Mouse (Mus musculus) kidney, postnatal 14 days (tissue): ENCODE measurements around the gene Zfp574.

Source experiments
- DNase-seq: peaks from one replicate; pipeline ENCODE4 v3.0.0; 2022; ENCODE audit warnings: mixed read lengths

Zfp574 gene

DNA sequence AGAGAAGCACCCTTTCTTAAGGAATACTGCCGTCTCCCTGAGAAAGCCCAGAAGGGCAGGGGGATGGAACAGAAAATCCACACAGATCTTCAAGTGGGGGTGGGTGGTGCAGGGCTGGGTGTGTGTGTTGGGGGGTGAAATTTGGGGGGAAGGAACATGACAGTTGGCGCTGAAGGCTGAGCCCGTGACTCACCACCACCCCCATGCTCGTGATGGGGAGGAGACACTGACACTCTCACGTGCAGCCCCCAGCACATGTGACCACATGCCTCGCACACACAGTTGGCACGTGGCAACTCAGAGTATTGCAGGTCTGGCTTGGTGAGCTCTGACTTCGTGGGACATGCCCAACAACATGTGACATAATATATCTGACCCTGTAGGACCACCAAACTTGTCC is 1.6 kb downstream of the Zfp574 start:
- no peak for DNase-seq

DNA sequence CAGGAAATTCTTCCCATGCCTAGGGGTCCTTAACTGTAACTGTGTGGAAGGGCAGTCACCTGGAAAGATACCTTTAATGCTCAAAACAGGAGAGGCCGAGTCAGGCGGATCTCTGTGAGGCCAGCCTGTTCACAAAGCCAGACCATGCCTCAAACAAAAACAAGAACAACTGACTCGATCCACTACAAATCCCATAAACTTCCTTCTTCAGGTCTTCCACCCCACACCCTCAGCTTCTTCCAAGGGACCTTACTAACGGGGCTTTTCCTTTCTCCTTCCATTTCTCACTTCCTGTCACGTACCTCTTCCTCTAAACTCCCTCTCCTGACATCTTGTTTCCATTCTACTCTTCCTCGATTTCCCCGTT is 3.9 kb downstream of the Zfp574 start:
- DNase-seq: no peak

DNA sequence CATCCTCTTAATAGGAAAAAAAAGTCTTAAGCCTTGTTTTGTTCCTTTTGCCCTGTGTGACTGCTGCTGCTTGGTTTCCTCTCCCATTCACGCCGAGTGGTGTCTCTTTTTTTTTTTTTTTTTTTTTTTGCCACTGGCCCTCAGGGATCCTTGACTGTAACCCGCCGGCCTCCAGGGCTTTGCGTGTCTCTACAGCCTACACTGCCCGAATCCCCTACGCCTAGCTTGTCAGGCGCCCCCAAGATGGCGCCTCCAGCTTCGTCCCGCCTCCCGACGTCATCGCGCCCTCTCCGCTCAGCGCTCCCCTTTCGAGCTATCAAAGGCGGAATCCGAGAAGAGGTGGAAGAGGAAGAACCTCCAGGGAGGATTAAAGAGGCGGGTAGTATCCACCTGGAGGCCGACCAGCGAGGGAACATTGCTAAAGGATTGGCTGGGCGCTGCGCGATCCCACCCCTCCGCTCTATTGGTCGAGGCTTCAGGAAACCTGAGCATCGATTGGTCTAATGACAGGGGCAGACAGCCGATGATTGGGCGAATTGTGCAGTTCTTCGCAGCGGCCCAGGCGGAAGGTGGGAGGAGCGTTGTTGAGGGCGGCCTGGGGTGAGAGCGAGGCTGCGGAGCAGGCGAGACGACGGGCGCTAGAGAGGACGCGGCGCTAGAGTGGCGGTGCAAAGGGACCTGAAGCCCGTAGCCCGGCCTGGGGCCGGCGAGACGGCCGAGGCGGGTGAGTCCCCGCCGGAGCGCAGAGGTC is 4.5 kb downstream of the Zfp574 start:
- peak; percentile 98 for DNase-seq

DNA sequence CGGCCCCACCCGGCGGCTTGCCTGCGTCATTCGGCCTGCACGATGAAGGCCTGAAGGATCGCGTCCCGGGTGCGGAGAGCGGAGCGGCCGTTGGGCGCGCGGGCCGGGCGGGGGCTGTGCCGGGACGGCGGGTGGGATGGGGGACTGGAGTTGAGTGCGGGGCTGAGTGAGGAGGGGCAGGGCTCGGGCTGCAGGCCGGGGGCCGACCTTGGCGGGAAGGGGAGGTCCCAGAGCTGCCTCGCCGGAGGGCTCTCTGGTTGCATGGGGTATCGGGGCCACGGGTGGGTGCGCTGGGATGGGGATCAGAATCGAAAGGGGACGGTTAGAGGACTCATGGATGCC is 5.0 kb downstream of the Zfp574 start:
- DNase-seq: no peak

DNA sequence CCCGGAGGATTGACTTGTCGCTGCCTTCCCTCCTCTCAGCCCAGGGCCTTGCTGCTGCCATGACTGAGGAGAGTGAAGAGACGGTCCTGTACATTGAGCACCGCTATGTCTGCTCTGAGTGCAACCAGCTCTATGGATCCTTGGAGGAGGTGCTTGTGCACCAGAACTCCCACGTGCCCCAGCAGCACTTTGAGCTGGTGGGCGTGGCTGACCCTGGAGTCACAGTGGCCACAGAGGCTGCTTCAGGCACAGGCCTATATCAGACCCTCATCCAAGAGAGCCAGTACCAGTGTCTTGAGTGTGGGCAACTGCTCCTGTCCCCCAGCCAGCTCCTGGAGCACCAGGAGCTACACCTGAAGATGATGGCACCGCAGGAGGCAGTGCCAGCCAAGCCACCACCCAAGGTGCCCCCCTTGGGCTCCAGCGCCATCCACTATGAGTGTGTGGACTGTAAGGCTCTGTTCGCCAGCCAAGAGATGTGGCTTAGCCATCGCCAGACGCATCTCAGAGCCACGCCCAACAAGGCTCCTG is 7.2 kb downstream of the Zfp574 start:
- DNase-seq: peak; percentile 38

DNA sequence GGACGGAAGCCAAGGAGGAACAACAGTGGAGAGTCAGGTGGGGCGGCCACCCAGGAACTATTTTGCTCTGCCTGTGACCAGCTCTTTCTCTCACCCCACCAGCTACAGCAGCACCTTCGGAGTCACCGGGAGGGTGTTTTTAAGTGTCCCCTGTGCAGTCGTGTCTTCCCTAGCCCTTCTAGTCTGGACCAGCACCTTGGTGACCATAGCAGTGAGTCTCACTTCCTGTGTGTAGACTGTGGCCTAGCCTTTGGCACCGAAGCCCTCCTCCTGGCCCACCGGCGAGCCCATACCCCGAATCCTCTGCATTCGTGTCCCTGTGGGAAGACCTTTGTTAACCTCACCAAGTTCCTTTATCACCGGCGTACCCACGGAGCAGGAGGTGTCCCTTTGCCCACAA is 8.1 kb downstream of the Zfp574 start:
- no peak for DNase-seq

DNA sequence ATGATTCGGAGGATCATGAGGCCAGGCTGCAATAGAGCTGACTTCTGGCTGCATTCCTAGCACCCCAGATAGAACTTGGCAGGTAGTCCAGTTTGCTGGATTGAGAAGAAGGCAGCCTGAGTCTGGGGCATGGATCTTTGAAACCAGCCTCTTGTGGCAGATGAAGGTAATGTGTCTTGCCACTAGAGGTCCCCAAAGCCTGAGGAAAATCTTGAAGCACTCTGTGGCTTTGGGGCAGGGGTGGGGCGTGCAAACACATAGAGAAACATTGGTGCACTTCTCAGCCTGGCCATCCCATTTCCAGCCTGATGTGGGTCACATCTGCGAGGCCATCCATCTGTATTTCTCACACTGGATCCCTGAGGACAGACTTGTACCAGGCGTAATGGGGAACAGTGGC is 10.1 kb downstream of the Zfp574 start:
- no peak for DNase-seq

DNA sequence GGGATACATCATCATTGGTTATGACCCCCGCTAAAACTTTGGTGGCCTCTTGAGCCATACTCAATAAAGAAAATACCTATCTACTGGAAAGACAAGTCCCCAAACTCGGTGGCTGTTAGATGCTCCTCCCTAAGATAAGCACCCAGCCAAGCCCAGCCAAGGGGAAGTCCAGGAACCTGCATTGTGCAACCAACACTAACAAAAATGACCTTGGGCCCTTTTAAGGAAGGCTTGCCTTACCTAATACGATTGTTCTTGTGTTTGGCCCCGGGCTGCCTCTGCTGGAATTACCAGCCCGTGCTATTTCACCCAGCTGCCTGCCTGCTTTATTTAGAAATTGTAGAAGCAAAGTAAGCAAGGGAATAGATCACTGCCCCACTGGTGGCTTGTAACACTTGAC is 12.3 kb downstream of the Zfp574 start:
- DNase-seq: no peak

DNA sequence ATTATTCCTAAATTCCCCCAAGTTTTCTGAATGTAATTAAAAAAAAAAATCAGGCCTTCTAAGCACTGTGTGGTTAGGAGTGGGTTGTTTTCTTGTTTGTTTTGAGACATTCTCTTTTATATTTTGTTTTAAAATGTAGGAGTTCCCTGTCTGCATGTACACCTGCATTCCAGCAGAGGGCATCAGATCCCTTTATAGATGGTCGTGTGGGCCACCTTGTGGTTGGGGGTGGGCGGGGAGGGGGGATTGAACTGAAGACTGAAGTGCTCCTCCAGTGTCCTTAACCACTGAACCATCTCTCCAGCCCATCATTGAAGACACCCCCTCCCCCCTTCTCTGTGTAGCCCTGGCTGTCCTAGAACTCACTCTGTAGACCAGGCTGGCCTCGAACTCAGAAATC is 14.3 kb downstream of the Zfp574 start:
- DNase-seq: no peak

DNA sequence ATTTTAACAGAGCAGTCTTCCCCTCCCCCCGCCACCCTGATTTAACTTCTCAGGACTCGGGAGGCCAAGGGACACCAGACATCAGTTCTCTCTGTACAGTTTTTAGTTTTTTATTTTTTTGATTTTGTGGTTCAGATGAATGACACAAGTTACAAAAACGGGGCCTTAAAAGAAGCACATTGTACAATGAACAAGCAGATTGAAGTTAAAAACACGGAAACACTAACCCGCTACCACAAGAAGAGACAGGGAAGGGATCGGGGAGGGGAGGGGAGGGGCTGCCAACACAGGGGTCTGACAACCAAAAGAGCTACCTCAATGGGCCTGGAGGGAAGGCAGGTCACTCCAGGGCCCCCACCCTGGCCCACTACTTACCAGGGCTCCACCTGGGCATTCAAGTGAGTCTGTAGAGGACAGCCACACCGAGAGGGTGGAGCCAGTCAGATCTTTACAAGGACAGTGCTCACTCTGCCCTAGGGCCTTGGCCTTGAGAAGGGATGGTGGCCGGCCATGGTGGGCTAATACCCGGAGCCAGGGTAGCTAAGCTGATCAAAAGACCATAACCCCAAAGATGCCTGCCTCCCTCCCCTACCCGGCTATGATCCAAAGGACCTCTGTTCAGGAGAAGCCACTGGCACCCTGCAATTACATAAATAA is 15.0 kb downstream of the Zfp574 start:
- no peak for DNase-seq

DNA sequence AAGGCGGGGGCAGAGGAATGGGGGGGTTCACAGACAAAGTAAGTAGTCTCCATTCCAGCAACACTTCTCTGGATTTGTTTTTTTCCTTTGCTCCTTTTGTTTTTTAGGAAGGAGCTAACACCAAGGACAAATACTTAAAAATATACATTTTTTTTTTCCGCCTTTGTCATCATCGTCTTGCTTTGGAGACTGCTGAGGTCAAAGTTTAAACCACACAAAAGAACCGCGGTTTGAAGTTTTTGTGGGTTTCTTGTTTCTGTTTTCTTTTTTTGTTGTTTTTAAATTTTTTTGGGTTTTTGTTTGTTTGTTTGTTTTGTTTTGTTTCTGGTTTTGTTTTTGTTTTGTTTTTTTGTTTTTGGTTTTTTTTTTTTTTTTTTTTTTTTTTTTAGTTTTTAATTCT is 15.6 kb downstream of the Zfp574 start:
- DNase-seq: no peak

DNA sequence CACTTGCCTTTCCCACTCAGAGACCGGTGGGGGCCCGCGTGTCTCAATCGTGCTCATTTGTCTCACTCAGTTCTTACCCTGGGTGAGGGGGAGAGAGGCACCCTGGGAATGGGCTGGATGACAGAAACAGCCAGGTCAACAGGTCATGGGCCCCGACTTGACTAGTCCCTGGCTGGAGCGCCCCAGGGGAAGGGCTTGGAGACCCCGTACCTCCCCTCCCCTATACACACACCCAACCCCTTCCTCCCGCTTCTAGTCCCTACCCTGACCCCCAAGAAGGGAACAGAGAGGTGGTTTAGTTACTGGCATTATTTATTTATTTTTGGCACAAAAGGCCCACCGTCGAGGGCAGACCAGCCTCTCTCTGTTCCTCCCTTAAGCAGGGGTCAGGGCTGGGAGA is 16.2 kb downstream of the Zfp574 start:
- DNase-seq: no peak

DNA sequence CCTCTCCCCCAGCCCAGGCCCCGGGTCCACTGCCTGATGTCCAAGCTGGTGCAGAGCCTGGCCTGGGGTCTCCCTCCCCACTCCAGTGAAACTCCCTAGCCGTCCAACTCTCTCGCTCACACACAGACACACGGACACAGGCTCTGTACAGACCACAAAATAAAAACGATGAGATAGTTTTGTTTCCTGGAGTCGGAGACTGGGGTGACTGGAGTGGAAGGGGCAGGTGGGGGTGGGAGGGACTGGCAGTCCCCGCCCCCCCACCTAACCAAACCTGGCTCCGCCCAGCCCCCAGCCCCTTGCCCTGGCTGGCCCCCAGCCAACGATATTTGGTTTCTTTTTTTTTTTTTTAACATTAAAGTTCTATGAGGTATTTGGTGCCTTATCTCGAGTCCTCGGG is 16.6 kb downstream of the Zfp574 start:
- no peak for DNase-seq

DNA sequence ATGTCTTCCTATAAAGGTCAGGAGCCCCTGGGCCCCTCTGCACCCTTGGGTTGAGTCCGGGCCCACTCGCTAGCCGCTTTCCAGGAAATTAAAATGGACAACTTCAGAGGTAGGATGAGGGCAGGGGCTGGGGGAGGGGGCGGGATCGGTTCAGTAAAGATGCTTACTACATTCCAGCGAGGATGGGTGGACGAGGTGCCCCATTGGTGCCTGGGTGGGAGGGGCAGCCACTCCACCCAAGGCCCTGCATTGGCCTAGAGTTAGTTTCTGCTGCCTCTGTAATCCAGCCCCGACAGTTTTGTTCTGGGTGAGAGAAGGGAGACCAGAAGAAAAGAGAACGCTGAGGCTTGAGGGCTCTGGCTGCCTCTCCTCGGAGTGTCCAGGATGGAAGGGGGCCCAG is 17.5 kb downstream of the Zfp574 start:
- DNase-seq: no peak

DNA sequence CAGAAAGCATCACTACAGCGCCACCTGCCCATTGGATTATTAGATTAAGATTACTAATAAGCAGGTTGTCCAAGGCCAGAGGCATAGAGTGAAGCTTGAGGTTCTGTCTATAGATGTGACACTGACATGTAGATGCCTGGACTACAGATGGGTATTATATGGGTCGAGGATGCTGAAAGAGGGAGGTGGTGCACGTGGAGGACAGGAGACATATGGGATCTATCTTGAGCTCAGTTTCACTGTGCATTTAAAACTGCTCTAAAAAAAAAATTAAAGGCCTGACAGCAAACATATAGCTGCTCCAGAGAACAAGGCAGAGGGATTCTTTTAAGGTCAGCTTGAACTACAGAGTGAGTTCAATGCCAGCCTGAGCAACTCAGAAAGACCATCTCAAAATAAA is 25.8 kb downstream of the Zfp574 start:
- no peak for DNase-seq

DNA sequence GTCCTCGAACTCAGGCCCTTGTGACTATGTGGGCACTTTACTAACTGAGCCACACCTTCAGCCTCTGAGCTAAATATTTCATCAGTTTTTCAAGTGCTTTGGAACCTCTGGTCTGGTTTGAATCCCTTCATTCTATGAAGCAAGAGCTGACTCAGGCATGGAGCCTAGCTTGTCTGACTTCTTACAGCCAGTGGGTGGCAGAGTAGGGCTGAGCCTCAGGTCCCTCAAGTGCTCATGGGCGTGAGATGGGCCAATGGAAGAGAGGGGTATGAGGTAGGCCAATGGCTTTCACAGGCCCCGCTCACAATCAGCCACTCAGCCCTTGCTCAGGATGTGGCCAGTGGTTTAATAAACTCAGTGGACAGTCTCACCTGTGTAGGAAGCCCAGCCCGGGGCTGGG is 27.2 kb downstream of the Zfp574 start:
- no peak for DNase-seq

DNA sequence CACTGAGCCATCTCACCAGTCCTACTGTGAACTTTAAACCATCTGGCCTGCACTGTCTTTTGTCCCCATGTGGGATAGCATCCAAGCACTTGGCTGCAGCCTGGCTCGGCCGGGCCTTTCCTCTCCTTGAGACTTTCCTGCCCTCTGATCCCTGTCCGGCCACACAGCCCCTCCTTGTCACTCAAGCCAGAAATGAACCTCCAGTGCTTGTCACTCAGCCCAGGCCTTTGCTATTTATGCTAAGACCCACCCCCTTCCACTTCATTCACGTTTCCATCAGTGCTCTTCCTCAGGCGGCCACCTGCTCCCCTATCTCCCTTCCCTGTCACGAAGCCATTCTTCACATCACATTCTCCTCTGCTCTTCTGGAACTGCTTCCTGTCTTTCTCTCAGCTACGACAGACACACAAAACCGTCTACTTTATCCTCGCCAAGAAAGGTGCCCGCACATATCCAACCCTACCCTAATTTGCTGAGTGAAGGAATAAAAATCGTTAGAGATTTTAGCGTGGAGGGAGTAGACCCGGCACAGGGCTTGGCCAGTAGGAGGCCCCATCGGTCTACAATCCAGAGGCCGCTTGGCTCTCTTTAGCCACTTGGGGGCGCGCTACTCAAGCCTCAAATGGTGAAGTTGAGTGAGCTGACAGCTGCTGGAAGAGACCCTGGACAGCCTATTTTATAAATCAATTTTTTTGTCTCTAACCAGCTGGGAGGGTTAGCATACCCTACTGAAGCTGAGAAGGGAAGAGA is 33.2 kb downstream of the Zfp574 start:
- DNase-seq: peak; percentile 67

DNA sequence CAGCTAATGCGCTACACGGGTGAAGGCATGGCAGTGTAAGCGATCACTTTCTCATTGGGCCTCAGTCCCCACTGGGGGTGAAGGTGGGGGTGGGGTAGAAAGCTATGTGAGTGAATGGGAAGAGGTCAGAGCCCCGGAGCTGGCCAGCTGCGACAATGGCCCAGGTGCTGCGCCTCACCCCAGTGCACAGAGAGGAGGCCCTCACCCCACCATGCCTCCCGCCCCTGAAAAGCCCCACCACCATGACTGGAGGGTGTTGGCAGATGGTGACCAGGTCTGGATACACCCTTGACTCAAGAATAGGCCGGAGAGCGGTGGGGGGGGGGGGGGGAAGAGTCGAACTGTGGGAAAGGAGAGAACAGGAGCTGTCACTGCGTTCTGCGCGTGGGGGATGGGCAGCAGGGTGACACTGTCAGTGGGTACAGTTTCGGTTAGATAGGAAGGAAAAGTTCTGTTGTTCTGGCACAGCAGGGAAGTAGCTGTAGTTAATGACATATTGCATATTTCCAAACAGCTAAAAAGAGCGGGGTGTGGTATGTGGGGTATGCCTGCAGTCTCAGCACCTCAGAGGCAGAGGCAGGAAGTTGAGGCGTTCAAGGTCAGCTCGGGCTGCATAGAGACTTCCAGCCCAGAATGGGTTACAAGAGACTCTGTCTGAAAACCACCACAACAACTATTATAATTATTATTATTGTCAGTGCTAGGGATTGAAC is 34.6 kb downstream of the Zfp574 start:
- no peak for DNase-seq

DNA sequence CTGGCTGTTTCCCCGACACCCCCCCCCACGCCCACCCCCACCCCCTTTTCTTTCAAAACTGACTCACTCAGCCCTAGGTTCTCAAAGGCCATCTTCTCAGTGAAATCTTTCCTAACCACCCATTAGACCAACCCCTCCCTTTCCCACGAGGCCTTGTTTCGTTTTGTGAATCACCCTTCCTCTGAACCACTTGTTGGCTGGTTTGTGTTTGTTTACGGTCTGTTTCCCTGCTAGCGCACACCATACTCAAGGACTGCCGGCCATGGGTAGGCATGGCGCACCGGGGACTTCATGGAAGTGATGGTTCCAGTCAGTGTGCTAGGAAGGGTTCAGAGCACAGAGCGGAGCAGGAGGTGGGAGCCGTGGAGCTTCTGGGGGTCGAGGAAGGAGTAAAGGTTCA is 37.0 kb downstream of the Zfp574 start:
- no peak for DNase-seq

DNA sequence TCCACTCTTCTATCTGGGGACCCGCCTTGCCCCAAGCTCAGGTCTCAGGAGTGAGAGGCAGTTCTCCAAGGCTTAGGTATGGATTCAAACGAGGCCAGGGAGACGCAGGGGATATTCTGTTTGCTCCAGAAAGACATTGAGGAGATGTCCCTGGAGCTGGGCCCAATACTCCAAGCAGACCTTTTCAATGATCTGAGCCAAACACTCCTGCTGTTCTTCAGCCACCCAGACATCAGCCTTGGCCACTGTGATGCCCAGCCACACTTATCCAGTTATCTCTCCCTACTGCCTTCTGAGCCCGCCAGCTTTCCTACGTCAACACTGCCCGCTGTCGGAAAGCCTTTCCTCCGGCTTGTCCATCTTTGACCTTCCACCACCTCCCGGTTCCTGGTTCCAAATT is 38.0 kb downstream of the Zfp574 start:
- no peak for DNase-seq

DNA sequence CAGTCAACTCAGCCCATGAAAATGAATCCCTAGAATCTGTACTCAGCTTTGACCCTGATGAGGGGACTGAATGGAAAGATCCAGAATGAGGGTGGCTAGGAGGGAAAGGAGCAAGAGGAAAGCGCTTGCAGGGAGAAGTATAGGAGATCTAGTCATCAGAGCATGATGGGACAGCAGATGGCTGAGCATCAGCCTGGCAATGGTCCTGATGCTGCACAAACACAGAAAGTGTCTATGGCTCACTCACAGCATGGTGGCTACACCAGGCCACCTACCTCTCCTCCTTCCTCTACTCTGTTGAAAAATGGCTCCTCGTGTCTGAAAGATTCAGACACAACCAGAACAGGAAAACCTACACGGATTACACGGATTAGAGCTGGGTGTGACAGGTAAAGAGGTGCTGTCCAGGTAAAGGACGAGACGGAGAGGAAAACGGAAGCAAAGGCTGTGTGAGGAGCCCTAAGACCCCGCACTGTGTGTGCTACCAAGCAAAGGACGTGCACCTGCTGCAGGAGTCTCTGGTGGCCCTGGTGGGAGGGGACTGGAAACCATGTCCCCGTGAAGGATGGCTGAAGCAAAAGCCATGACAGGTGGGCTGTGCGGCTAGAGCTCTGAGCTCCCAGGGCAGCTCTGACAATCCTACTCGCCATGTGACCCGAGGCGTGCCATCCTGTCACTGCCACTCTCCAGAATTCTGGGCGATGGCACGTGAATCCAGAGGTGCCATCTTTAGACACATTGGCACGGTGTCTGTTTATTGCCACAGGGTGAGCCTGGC is 40.0 kb downstream of the Zfp574 start:
- DNase-seq: no peak

DNA sequence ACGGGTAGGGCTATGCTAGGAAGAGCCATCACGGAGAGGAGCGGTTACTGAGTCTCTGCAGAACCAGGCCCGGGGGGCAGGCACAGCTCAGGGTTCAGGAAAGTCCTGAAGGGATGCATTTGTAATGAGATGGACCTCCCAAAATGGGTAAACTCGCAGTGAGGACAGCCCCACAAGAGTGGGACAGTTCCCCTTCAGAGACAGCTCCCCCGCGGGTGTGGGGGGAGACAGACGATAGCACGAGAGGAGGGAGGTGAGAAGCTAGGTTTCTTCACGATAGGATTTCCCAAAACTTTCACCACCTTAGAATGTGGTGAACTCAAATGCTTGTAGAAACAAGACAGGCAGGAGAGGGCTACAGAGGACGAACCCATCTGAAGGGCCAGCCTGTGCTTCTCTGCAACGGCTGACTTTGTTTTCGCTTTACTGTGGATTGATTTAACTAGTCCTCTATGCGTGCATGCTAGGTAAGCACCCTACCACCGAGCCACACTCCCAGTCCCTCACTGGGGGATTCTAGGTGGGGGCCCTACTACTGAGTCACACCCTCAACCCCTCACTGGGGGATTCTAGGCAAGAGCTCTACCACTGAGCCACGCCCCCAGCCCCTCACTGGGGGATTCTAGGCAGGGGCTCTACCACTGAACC is 40.7 kb downstream of the Zfp574 start:
- DNase-seq: no peak
